Mouse (Mus musculus): Measurements from ENCODE around the gene Uvssa. TPM values are rescaled to one million over a fixed set of nuclear protein-coding genes. Genes with fewer than 3 reads are reported as not detected.

The Uvssa gene
- polyA plus RNA-seq, 1 experiment, result 6.4 TPM

DNA sequence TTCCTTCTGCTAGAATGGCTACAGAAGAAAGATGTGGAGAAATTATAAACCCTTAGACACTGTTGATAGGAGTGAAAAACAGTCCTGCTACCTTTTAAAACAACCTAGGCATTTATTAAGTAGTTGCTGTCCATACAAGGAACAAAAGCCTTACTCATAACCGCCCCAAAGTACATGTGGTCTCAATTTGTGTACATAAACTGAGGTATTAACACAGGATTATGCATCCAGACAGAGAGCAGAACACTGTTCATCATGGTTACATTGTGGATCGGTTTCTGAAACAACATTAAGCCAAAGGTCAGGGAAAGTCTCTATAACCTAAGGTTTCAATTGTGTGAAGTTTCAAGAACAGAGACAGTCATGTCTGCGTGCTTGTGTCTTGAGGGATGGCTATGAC, 25.3 kb upstream of the Uvssa start:
- peaks cover 5% of the 10 kb centered on the region for H3K4me1 ChIP-seq (ENCODE audit: control insufficient read depth, insufficient read depth, low read length)
- no peaks in the 10 kb centered on the region; the same call in 1 of the 2 replicates for H3K27me3 ChIP-seq (ENCODE audit: control insufficient read depth, insufficient read depth, low read length)
- no peak overlapping the region for H3K27ac ChIP-seq (ENCODE audit: insufficient read depth, low read length)
- no peak overlapping the region for H3K4me3 ChIP-seq (replicated peaks; ENCODE audit: insufficient read depth, low read depth, low read length)
- 84% methylated on average over 3 of the region's 3 CpGs for WGBS
- TF ChIP-seq CTCF (IDR thresholded peaks at IDR 0.05; ENCODE audit: borderline replicate concordance, insufficient read depth, low read depth, low read length), result no peak
- TF ChIP-seq POLR2A (IDR thresholded peaks at IDR 0.05; ENCODE audit: borderline replicate concordance, insufficient read depth, low read length), result no peak
- DNase-seq, result no peak

DNA sequence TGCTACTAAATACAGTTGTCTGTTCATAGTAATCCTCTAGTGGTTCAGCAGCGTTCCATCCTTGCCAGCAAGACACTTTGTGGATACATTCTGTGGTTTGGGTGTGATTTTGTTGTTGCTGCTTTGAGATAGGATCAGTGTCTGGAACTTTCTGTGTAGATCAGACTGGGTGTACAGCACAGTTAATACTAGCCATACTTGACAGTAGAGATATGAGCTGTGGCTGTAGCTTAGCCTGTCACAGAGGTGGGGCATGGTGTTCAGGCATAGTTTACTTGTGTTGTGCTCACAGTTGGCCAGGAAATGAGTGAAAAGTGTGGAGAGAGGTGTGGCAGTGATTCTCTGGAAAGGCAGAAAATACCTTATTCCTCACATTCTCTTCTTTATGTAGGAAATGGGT, 20.9 kb upstream of the Uvssa start:
- WGBS, result 91% methylated on average over 1 of the region's 1 CpGs
- Histone ChIP-seq H3K27ac (ENCODE audit: insufficient read depth, low read length) (no peak overlapping the region), H3K4me1 (ENCODE audit: control insufficient read depth, insufficient read depth, low read length) (peaks cover 3% of the 10 kb centered on the region), H3K27me3 (ENCODE audit: control insufficient read depth, insufficient read depth, low read length) (no peaks in the 10 kb centered on the region; the same call in 1 of the 2 replicates), H3K4me3 (replicated peaks; ENCODE audit: insufficient read depth, low read depth, low read length) (no peak overlapping the region)
- no peak for TF ChIP-seq POLR2A (IDR thresholded peaks at IDR 0.05; ENCODE audit: borderline replicate concordance, insufficient read depth, low read length)
- no peak for TF ChIP-seq CTCF (IDR thresholded peaks at IDR 0.05; ENCODE audit: borderline replicate concordance, insufficient read depth, low read depth, low read length)
- DNase-seq, result no peak

DNA sequence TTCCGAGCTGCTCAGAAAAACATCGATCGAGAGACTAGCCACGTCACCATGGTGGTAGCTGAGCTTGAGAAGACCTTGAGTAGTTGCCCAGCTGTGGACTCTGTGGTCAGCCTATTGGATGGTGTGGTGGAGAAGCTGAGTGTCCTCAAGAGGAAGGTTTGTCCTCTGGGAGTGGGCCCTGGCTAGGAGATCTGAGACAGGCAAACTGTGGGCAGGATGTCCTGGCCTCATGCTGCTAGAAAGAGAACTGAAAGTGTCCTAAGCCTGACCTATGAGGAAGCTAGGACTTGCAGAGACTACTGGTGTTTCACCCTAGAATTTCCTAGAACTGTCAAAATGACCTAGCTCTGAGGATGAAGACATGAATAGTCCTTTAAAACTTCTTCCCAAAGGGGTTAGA, 19.9 kb upstream of the Uvssa start:
- H3K4me3 ChIP-seq (replicated peaks; ENCODE audit: insufficient read depth, low read depth, low read length), result no peak overlapping the region
- DNase-seq, result no peak
- no peak for TF ChIP-seq CTCF (IDR thresholded peaks at IDR 0.05; ENCODE audit: borderline replicate concordance, insufficient read depth, low read depth, low read length)
- no peak for TF ChIP-seq POLR2A (IDR thresholded peaks at IDR 0.05; ENCODE audit: borderline replicate concordance, insufficient read depth, low read length)
- 95% methylated on average over 4 of the region's 4 CpGs for WGBS
- H3K27me3 ChIP-seq (ENCODE audit: control insufficient read depth, insufficient read depth, low read length), result no peaks in the 10 kb centered on the region
- H3K27ac ChIP-seq (ENCODE audit: insufficient read depth, low read length), result no peak overlapping the region
- peaks cover 3% of the 10 kb centered on the region for H3K4me1 ChIP-seq (ENCODE audit: control insufficient read depth, insufficient read depth, low read length)

DNA sequence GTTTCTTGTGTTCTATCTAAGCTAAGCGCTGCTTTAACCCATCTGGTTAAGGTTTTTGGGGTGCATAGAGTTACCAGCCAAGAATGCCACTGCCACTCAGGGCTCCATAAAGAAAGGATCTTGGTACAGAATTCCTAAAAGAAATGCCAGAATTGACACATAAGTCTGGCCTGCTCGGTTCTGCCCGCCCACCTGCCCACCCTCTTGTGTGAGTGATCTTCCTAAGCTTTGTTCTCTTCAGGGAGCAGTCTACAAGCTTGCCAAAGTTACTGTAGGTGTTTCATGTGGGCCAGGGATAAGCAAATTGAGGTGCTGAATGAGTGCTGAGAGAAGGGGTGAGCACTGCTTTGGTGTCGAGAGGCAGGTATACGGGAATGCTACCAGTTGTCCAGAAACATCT, 15.1 kb upstream of the Uvssa start:
- TF ChIP-seq POLR2A (IDR thresholded peaks at IDR 0.05; ENCODE audit: borderline replicate concordance, insufficient read depth, low read length) (no peak), CTCF (IDR thresholded peaks at IDR 0.05; ENCODE audit: borderline replicate concordance, insufficient read depth, low read depth, low read length) (no peak)
- H3K4me1 ChIP-seq (ENCODE audit: control insufficient read depth, insufficient read depth, low read length), result peaks cover 2% of the 10 kb centered on the region; the same call in 1 of the 2 replicates
- no peak for DNase-seq
- no peaks in the 10 kb centered on the region for H3K27me3 ChIP-seq (ENCODE audit: control insufficient read depth, insufficient read depth, low read length)
- H3K4me3 ChIP-seq (replicated peaks; ENCODE audit: insufficient read depth, low read depth, low read length), result no peak overlapping the region
- WGBS, result 88% methylated on average over 5 of the region's 5 CpGs
- H3K27ac ChIP-seq (ENCODE audit: insufficient read depth, low read length), result no peak overlapping the region

DNA sequence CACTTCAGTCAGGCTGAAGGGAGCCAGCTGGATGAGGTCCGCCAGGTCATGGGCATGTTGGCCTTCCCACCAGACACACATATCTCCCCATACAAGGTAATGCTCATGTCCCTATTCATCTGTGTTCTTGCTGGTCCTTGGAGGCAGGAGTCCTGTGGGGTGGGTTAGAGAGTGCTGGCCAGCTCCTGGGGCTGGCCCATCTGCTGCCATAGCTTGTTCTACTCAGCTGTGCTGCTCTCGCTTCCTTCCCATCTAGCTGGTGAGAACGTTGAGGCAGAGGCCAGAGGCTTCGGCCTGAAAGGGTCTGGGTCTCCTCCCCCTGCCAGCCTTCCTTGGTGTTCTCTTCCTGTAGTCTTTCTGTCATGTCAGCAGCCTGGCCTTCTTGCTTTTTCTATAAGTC, 9.7 kb upstream of the Uvssa start:
- WGBS, result 28% methylated on average over 4 of the region's 4 CpGs
- H3K27ac ChIP-seq (ENCODE audit: insufficient read depth, low read length), result no peak overlapping the region
- no peak overlapping the region for H3K4me3 ChIP-seq (replicated peaks; ENCODE audit: insufficient read depth, low read depth, low read length)
- peaks cover 14% of the 10 kb centered on the region for H3K4me1 ChIP-seq (ENCODE audit: control insufficient read depth, insufficient read depth, low read length)
- no peaks in the 10 kb centered on the region for H3K27me3 ChIP-seq (ENCODE audit: control insufficient read depth, insufficient read depth, low read length)
- DNase-seq, result peak; percentile 29 to 46
- TF ChIP-seq CTCF (IDR thresholded peaks at IDR 0.05; ENCODE audit: borderline replicate concordance, insufficient read depth, low read depth, low read length), result no peak
- TF ChIP-seq POLR2A (IDR thresholded peaks at IDR 0.05; ENCODE audit: borderline replicate concordance, insufficient read depth, low read length), result no peak

DNA sequence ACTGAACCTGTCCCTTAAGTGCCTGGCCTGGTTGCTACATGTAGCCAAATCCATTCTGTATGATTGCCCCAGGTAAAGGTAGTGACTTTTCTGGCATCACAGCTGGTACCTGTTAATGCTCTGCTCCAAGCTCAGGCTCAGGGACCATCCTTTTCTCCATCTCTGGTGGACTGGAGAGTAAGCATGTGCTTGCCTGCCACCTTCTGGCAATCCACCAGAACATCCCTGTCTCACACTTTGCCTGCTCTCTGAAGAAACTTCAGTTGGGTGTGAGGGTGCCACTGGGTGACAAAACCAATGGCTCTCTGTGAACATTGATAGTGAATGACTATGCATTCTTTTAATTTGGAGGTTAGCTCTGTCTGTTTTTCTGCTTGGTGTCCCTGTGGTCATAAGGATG, 7.2 kb upstream of the Uvssa start:
- peak; percentile 30 to 31 for DNase-seq
- peaks cover 14% of the 10 kb centered on the region for H3K4me1 ChIP-seq (ENCODE audit: control insufficient read depth, insufficient read depth, low read length)
- no peak overlapping the region for H3K27ac ChIP-seq (ENCODE audit: insufficient read depth, low read length)
- TF ChIP-seq POLR2A (IDR thresholded peaks at IDR 0.05; ENCODE audit: borderline replicate concordance, insufficient read depth, low read length) (no peak), CTCF (IDR thresholded peaks at IDR 0.05; ENCODE audit: borderline replicate concordance, insufficient read depth, low read depth, low read length) (peak; percentile 63)
- H3K27me3 ChIP-seq (ENCODE audit: control insufficient read depth, insufficient read depth, low read length), result no peaks in the 10 kb centered on the region
- no peak overlapping the region for H3K4me3 ChIP-seq (replicated peaks; ENCODE audit: insufficient read depth, low read depth, low read length)

DNA sequence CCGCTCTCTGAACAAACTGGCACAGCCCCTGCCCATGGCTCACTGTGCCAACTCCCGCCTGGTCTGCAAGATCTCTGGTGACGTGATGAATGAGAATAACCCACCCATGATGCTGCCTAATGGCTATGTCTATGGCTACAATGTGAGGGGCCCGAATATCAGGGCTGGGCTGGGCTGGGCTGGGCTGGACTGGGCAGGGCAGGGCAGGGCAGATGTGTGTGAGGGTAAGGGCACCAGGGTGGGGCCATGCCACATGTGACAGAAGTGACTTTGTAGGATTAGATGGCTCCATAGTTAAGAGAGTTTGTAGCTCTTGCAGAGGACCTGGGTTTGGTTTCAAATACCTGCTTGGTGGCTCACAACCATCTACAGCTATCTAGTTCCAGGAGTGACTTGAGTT, 6.7 kb upstream of the Uvssa start:
- no peak for DNase-seq
- WGBS, result 58% methylated on average over 4 of the region's 4 CpGs
- H3K4me3 ChIP-seq (replicated peaks; ENCODE audit: insufficient read depth, low read depth, low read length), result no peak overlapping the region
- no peaks in the 10 kb centered on the region for H3K27me3 ChIP-seq (ENCODE audit: control insufficient read depth, insufficient read depth, low read length)
- H3K4me1 ChIP-seq (ENCODE audit: control insufficient read depth, insufficient read depth, low read length), result peaks cover 14% of the 10 kb centered on the region
- no peak for TF ChIP-seq CTCF (IDR thresholded peaks at IDR 0.05; ENCODE audit: borderline replicate concordance, insufficient read depth, low read depth, low read length)
- no peak overlapping the region for H3K27ac ChIP-seq (ENCODE audit: insufficient read depth, low read length)

DNA sequence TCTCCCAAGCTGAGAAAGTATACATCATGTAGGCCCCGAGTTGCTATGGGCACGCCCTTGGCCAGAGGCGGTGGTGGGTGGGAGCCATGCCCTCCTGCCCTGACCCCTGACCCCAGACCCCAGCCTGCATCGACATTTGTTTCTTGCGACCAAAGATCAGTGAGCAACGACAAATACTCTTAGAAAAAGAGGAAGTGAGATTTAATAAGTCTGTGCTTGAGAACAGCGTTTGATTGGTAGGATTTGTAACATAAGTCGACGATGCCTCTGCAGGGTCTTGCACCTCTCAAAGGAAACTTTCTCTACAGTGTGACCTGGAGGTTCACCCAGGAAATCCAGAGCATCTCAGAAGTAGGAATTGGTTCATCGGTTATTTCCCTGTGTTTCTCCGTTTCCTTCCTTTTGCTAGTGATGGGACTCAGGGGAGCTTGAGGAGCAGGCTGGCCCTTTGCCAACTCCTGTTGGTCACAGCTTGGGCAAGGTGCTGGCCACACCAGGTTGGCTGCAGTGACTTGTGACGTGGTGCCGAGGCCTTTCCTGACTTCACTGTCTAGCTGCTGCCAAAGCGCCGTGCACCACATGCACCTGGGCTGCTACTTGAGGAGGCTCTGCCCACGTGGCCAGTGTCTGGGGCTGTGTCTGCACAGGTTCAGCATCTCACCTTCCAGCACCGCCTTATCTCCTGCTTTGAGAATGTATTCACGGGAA, 5.9 kb upstream of the Uvssa start:
- Histone ChIP-seq H3K4me3 (replicated peaks; ENCODE audit: insufficient read depth, low read depth, low read length) (no peak overlapping the region), H3K27me3 (ENCODE audit: control insufficient read depth, insufficient read depth, low read length) (no peaks in the 10 kb centered on the region), H3K27ac (ENCODE audit: insufficient read depth, low read length) (no peak overlapping the region), H3K4me1 (ENCODE audit: control insufficient read depth, insufficient read depth, low read length) (peaks cover 14% of the 10 kb centered on the region)
- 38% methylated on average over 18 of the region's 18 CpGs for WGBS
- TF ChIP-seq CTCF (IDR thresholded peaks at IDR 0.05; ENCODE audit: borderline replicate concordance, insufficient read depth, low read depth, low read length), result no peak
- no peak for TF ChIP-seq POLR2A (IDR thresholded peaks at IDR 0.05; ENCODE audit: borderline replicate concordance, insufficient read depth, low read length)
- DNase-seq, result peak; percentile 51 to 64
